Mouse (Mus musculus) embryonic facial prominence, embryonic 15.5 days (tissue): ENCODE data around the gene Slc43a2. TPM values are rescaled to one million over a fixed set of nuclear protein-coding genes. Genes with fewer than 3 reads are reported as not detected.
A peak's percentile ranks its signal among the peaks of the same experiment; 100 is the strongest.
"Not testable (repeated sequence)": the region's sequence is repeated elsewhere in the genome, so short reads cannot be mapped to it uniquely, and the experiment has no call there.

Source experiments
- ATAC-seq: fragments of 200-750 bp; cut with Nextera tagmentation; 2 replicates; pipeline ENCODE4 v1.8.0; 2017; ENCODE audit warnings: low read depth, moderate TSS enrichment; ENCODE audit not compliant: insufficient number of reproducible peaks, low FRiP score, low TSS enrichment
- H3K27ac ChIP-seq: fragments of 300-500 bp; sonication (generic); replicated peaks from 2 replicates; pipeline ENCODE4 v1.5.1; 2015; ENCODE audit warnings: mild to moderate bottlenecking, inconsistent platforms
- H3K27me3 ChIP-seq: fragments of 300-500 bp; sonication (generic); 2 replicates; pipeline ENCODE4 v1.6.1; 2015; ENCODE audit warnings: inconsistent platforms
- H3K36me3 ChIP-seq: fragments of 300-500 bp; sonication (generic); 2 replicates; pipeline ENCODE4 v1.6.1; 2015; ENCODE audit warnings: mild to moderate bottlenecking, inconsistent platforms
- H3K4me1 ChIP-seq: fragments of 300-500 bp; sonication (generic); 2 replicates; pipeline ENCODE4 v1.6.1; 2015; ENCODE audit warnings: inconsistent platforms
- H3K4me2 ChIP-seq: fragments of 300-500 bp; sonication (generic); replicated peaks from 2 replicates; pipeline ENCODE4 v1.6.1; 2015; ENCODE audit warnings: mild to moderate bottlenecking, inconsistent platforms
- H3K4me3 ChIP-seq: fragments of 300-500 bp; sonication (generic); replicated peaks from 2 replicates; pipeline ENCODE4 v1.5.1; 2015; ENCODE audit warnings: mild to moderate bottlenecking, inconsistent platforms
- H3K9ac ChIP-seq: fragments of 300-500 bp; sonication (generic); 2 replicates; pipeline ENCODE4 v1.6.1; 2015; ENCODE audit warnings: inconsistent platforms
- H3K9me3 ChIP-seq: fragments of 300-500 bp; sonication (generic); replicated peaks from 2 replicates; pipeline ENCODE4 v1.6.1; 2016; ENCODE audit warnings: inconsistent platforms
- WGBS: fragments of 180-500 bp; shearing (Covaris S2); methylation state at CpG from one replicate; pipeline ENCODE4 v1.1.7; 2015; 5-methylcytosine and 5-hydroxymethylcytosine counted together
- polyA plus RNA-seq: library from polyadenylated mRNA; unstranded; fragments of >200 nt; fragmentation: Nextera tagmentation; extraction: Ambion mirVana; gene quantifications from 2 replicates; pipeline ENCODE4 v1.2.1, GENCODE M21; 2015

Gene Slc43a2
- polyA plus RNA-seq, 1 experiment from 2014 or later, result 5.7 TPM

- no peak for ATAC-seq
- H3K9ac ChIP-seq, result no peak overlapping the region
- 69% methylated on average over 7 of the region's 7 CpGs for WGBS
- no peaks in the 10 kb centered on the region for H3K9me3 ChIP-seq
- no peak overlapping the region for H3K4me2 ChIP-seq
- H3K27me3 ChIP-seq, result no peaks in the 10 kb centered on the region
- H3K4me1 ChIP-seq, result peaks cover 7% of the 10 kb centered on the region; the same call in 1 of the 2 replicates
- no peak overlapping the region for H3K27ac ChIP-seq
- peaks cover 62% of the 10 kb centered on the region for H3K36me3 ChIP-seq
- H3K4me3 ChIP-seq, result no peak overlapping the region
Measured at GRCm38 (mm10) chr11:75595816-75596215, 64.3 kb downstream of the Slc43a2 start.

DNA sequence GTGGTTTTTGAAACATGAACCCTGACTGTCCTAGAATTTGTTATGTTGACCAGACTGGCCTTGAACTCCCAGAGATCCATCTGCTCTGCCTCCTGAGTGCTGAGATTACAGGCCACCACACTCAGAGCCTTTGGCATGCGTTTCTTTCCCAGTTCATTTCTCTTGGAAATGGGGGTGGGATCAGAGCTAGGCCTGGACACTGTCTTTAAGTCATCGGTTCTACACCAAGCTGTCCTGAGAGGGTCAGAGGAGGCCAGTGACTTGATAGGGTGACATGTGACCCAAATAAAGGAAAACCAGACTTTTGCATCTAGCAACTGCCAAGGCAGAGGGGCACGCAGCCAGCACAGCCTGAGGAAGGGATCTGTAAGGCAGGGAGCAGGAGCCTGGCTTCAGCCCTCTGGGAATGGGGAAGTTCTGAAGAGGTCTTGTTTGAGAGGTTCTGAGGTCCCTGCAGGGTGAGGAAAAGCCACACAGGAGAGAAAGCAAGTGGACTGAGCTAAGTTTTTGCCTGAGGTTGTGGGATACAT, 65.3 kb downstream of the Slc43a2 start:
- no peak overlapping the region for H3K4me3 ChIP-seq

GRCm38 (mm10) chr11:75598004-75598403, 66.5 kb downstream of the Slc43a2 start:
- Histone ChIP-seq H3K4me3 (no peak overlapping the region), H3K27ac (no peak overlapping the region), H3K27me3 (no peaks in the 10 kb centered on the region), H3K36me3 (peaks cover 77% of the 10 kb centered on the region), H3K9ac (no peak overlapping the region), H3K4me2 (no peak overlapping the region), H3K9me3 (no peaks in the 10 kb centered on the region), H3K4me1 (peaks cover 7% of the 10 kb centered on the region; the same call in 1 of the 2 replicates)
- 90% methylated on average over 6 of the region's 6 CpGs for WGBS
- no peak for ATAC-seq

More for the DNA sequence above, 65.3 kb downstream of the Slc43a2 start:
- no peak overlapping the region for H3K4me2 ChIP-seq
- ATAC-seq, result no peak
- peaks cover 7% of the 10 kb centered on the region; the same call in 1 of the 2 replicates for H3K4me1 ChIP-seq
- no peaks in the 10 kb centered on the region for H3K9me3 ChIP-seq
- 85% methylated on average over 3 of the region's 3 CpGs for WGBS
- no peak overlapping the region for H3K27ac ChIP-seq
- H3K9ac ChIP-seq, result no peak overlapping the region
- H3K27me3 ChIP-seq, result no peaks in the 10 kb centered on the region
- H3K36me3 ChIP-seq, result peaks cover 71% of the 10 kb centered on the region

DNA sequence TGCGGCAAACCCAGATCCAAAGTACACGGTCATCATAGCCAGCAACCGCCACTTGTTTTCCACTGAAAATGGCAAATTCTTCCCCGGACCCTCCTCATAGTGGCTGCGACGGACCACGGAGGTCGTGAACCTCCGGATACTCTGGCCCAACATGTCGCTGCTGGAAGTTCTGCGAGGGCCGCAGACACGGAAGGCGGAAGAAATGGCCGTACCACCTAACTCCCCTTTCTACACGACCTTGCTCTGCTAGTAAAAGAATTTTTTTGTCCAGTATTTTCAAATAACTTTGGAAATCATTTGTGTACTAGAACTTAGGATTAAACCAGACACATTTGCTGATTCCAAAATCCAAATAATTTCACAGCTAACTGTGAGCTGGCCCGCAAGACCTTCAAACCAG, 68.3 kb downstream of the Slc43a2 start:
- H3K4me2 ChIP-seq, ATAC-seq, H3K27ac ChIP-seq, H3K9ac ChIP-seq, H3K4me1 ChIP-seq, H3K27me3 ChIP-seq, H3K4me3 ChIP-seq, H3K9me3 ChIP-seq: not testable (repeated sequence)
- peaks cover 83% of the 10 kb centered on the region for H3K36me3 ChIP-seq
- WGBS, result 95% methylated on average over 17 of the region's 17 CpGs

DNA sequence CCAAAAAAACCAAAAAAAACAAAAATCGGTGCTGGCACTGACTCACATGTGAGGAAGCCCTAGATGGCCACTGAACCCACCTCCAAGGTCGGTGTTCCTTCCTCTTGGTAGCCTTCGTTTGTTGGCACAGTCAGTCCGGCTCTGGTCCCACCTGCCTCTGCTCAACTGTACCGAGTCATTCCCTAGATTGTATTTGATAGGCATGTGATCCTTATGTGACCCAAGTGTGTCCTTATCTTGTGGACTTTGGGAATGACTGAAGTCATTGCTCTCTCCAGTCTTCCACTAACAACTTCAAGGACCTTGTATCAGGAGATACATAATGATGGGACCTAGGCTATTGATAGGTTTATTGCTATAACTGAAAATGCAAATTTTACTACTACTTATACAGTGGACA, 73.3 kb downstream of the Slc43a2 start:
- no peak overlapping the region for H3K4me3 ChIP-seq
- ATAC-seq, result no peak
- H3K4me2 ChIP-seq, result no peak overlapping the region
- WGBS, result 91% methylated on average over 5 of the region's 5 CpGs
- no peak overlapping the region for H3K27ac ChIP-seq
- no peaks in the 10 kb centered on the region for H3K27me3 ChIP-seq
- peaks cover 72% of the 10 kb centered on the region for H3K36me3 ChIP-seq
- no peak overlapping the region for H3K9ac ChIP-seq
- H3K9me3 ChIP-seq, result no peaks in the 10 kb centered on the region
- no peaks in the 10 kb centered on the region for H3K4me1 ChIP-seq

GRCm38 (mm10) chr11:75605318-75605717, 73.8 kb downstream of the Slc43a2 start:
- H3K9ac ChIP-seq, result no peak overlapping the region
- no peaks in the 10 kb centered on the region for H3K27me3 ChIP-seq
- WGBS, result 33% methylated on average over 1 of the region's 1 CpGs
- H3K9me3 ChIP-seq, result no peaks in the 10 kb centered on the region
- no peak overlapping the region for H3K4me3 ChIP-seq
- ATAC-seq, result no peak
- no peak overlapping the region for H3K4me2 ChIP-seq
- H3K27ac ChIP-seq, result no peak overlapping the region
- H3K4me1 ChIP-seq, result no peaks in the 10 kb centered on the region
- peaks cover 72% of the 10 kb centered on the region for H3K36me3 ChIP-seq

DNA sequence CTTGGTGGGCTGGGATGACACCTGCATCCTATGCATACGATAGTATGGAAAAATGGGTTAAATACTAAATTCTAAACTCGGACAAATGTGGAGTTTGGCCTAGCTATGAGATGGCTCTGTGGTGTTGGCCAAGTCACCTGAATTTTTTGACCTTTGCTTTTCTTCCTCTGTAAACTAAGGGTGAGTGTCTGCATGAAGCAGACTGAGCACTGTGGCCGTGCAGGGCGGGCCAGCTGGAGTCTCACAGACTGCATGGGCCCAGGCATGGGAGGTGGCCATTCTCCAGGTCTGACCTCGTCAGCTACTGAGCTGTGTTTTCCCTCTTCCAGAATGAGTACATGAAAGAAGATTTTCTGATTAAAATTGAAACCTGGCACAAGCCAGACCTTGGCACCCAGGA, 77.3 kb downstream of the Slc43a2 start:
- Histone ChIP-seq H3K27me3 (no peaks in the 10 kb centered on the region), H3K36me3 (peaks cover 64% of the 10 kb centered on the region), H3K4me2 (no peak overlapping the region), H3K4me1 (no peaks in the 10 kb centered on the region), H3K27ac (no peak overlapping the region), H3K9ac (no peak overlapping the region), H3K9me3 (no peaks in the 10 kb centered on the region), H3K4me3 (no peak overlapping the region)
- ATAC-seq, result no peak
- 89% methylated on average over 5 of the region's 5 CpGs for WGBS

DNA sequence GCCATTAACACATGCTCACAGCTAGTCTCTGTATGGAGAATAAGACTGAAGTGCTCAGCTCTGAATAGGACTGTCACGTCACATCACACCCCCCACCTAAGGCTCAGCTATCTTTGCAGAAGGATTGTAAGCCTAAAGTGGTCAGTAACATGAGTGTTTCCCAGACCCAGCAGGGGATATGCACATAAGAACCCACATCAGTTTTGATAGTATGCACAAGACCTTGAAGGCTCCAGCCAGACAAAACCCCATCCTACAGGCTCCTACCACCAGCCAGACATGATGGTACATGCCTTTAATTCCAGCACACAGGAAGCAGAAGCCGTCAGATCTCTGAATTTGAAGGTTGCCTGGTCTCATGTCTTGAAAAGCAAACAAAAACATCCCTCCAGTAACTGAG, 78.5 kb downstream of the Slc43a2 start:
- Histone ChIP-seq H3K9me3 (no peaks in the 10 kb centered on the region), H3K27me3 (no peaks in the 10 kb centered on the region), H3K4me1 (no peaks in the 10 kb centered on the region), H3K27ac (no peak overlapping the region), H3K36me3 (peaks cover 64% of the 10 kb centered on the region), H3K9ac (no peak overlapping the region), H3K4me2 (no peak overlapping the region), H3K4me3 (no peak overlapping the region)
- no peak for ATAC-seq
- 76% methylated on average over 2 of the region's 2 CpGs for WGBS

DNA sequence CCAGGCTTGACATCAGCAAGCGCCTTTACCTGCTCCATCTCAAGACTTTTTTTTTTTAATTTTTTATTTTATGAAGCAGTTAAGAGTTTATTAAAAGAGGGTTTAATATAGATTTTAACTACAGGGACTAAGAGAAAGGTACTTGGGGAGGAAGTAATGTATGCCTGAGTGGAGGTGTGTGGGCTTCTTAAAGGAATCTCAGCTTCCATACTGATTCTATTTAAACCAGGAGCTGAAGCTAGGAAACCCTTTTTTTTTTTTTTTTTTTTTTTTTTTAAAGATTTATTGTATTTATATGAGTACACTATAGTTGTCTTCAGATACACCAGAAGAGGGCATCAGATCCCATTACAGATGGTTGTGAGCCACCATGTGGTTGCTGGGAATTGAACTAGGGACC, 83.3 kb downstream of the Slc43a2 start:
- ATAC-seq, result no peak
- no peak overlapping the region for H3K4me3 ChIP-seq
- H3K4me2 ChIP-seq, result no peak overlapping the region
- WGBS, result 98% methylated on average over 1 of the region's 1 CpGs
- H3K9ac ChIP-seq, result no peak overlapping the region
- H3K4me1 ChIP-seq, result no peaks in the 10 kb centered on the region
- H3K27ac ChIP-seq, result no peak overlapping the region
- peaks cover 74% of the 10 kb centered on the region for H3K36me3 ChIP-seq
- no peaks in the 10 kb centered on the region for H3K27me3 ChIP-seq
- H3K9me3 ChIP-seq, result no peaks in the 10 kb centered on the region

GRCm38 (mm10) chr11:75615556-75615955, 84.1 kb downstream of the Slc43a2 start:
- no peaks in the 10 kb centered on the region for H3K9me3 ChIP-seq
- no peak overlapping the region for H3K4me3 ChIP-seq
- ATAC-seq, result no peak
- no peak overlapping the region for H3K9ac ChIP-seq
- 93% methylated on average over 2 of the region's 2 CpGs for WGBS
- H3K4me2 ChIP-seq, result no peak overlapping the region
- no peak overlapping the region for H3K27ac ChIP-seq
- no peaks in the 10 kb centered on the region for H3K27me3 ChIP-seq
- no peaks in the 10 kb centered on the region for H3K4me1 ChIP-seq
- peaks cover 74% of the 10 kb centered on the region for H3K36me3 ChIP-seq

- H3K4me1 ChIP-seq, result no peaks in the 10 kb centered on the region
- H3K36me3 ChIP-seq, result peaks cover 76% of the 10 kb centered on the region
- 85% methylated on average over 5 of the region's 5 CpGs for WGBS
- H3K9me3 ChIP-seq, result no peaks in the 10 kb centered on the region
- no peaks in the 10 kb centered on the region for H3K27me3 ChIP-seq
- no peak overlapping the region for H3K4me2 ChIP-seq
- no peak for ATAC-seq
- no peak overlapping the region for H3K9ac ChIP-seq
- H3K27ac ChIP-seq, result no peak overlapping the region
- no peak overlapping the region for H3K4me3 ChIP-seq
Measured at GRCm38 (mm10) chr11:75619133-75619532, 87.6 kb downstream of the Slc43a2 start.

DNA sequence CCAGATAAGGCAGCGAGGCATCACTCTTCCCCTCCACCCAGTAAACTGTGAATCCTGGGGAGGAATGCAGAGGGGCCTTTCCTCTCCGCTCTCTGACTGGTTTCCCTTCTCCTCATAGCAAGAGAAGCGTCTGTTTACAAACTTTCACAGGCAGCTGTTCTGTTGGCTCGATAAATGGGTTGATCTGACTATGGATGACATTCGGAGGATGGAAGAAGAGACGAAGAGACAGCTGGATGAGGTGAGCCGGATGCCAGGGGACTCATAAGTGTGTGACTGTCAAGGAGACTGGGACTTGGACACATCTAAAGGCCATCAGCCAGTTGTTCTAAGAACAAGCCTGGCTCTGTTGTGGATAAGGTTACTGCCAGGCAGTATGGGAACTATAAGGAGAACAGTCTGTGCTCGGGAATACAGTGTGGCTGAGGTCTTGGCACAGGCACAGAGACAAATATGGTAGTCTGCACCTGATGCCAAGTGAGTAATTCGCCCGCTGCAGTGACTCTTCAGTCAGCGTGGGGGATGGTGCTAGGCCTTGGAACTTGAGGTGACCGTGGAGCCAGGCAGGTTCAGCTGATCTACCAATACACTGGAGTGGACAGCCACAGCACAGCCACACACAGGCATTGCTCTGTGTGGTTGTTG, 88.8 kb downstream of the Slc43a2 start:
- Histone ChIP-seq H3K27ac (peak overlapping the region; percentile 39; the same call in 1 of the 2 replicates), H3K4me1 (no peaks in the 10 kb centered on the region), H3K27me3 (no peaks in the 10 kb centered on the region), H3K9ac (no peak overlapping the region), H3K4me3 (no peak overlapping the region), H3K9me3 (no peaks in the 10 kb centered on the region), H3K4me2 (no peak overlapping the region), H3K36me3 (peaks cover 74% of the 10 kb centered on the region)
- ATAC-seq, result no peak
- WGBS, result 85% methylated on average over 12 of the region's 12 CpGs
